Mouse (Mus musculus) CD8-positive naive resting alpha-beta T cell, adult 2 months (primary cell): ENCODE data around the gene Slc10a1.
"Not testable (repeated sequence)": the region's sequence is repeated elsewhere in the genome, so short reads cannot be mapped to it uniquely, and the experiment has no call there.

Experiments
- DNase-seq, 2 experiments: peaks; one replicate each; pipeline ENCODE4 v3.0.0; 2022; ENCODE audit warnings: low read depth in 2 of 2, low spot score in 2 of 2

Gene Slc10a1

DNA sequence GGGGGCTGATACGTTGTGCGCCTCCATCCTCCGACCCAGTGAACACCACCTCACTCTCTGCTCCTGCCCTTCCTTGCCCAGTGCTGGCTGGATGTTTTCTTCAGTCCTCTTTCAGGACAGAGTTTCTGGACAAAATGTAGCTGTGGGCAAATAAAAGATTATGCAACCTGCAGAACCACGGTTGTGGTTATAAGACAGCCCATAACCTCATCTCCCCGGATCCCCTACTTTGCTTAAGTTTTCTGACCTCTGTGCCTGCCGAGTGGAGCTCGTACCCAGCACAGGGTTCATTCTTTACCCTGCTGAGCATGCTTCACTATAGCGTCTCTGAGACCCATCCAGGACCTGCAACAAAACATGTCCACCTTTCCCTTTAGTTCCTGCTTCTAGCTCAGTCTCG, 587 bp downstream of the Slc10a1 start:
- DNase-seq = no peak

DNA sequence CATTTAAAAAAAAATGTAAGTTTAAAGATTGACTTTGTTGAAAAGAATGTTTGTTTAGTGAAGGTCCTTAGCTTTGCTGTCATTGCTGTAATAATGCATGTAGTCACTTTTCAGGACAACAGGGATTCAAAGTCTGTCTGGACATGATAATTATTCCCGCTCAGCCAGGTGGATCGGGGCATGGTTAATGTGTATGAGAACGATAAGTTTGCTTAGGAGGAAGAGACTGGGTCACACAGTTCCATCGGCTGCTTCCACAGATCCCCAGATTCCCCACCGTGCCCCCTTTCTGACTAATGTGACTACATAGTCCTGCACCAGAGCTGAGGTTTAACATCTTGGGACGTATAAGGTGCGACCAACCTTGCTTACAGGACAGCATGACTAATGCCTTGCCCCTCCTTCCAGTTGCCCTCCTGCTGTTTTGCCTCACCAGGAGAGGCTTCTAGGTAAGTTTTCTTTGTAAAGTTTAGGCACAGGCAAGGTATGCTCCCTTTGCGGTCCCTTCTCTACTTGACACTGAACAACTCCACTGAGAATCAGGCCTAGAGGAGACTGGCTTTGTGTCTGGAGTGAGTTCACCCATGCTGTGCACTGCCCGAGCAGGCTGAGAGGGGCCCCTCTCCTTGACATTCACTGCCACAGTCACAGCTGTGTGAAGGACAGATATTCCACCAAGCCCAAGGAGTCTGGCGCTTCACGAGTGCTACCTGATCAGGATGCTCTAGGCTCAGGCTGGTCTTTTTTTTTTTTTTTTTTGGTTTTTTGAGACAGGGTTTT, 2.3 kb downstream of the Slc10a1 start:
- DNase-seq = no peak

DNA sequence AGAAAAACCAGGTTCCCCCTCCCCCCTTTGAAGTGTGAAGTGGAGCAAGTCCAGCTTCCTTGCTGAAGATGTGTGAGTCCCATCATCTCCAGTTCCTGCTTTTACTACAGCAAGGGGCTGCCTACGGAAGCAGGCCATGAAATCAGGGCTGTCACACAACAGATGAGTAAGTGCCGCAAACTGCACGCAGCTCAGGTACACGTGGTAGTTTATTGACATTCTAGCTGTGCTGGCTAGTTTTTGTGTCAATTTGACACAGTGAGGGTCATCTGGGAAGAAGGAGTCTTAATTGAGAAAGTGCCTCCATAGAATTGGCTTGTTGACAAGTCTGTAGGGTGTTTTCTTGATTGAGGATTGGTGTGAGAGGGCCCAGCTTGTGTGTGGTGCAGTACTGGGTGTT, 5.9 kb downstream of the Slc10a1 start:
- no peak for DNase-seq

DNA sequence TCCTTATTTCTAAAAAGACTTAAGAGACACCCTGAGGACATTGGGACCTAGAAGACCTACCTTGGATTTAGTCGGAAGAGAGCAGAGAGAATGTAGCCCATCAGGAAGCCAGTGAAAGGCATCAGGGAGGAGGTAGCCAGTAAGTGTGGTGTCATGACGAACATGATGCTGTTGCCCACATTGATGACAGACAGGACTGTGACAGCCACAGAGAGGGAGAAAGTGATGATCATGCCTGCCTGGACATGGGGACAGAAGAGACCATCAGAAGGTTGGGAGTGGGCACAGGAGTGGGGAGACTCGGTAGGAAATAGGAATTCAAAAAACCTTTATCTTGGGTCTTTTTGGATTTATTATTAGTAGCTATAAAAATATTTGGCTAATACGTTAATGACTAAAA, 10.5 kb downstream of the Slc10a1 start:
- DNase-seq = no peak

DNA sequence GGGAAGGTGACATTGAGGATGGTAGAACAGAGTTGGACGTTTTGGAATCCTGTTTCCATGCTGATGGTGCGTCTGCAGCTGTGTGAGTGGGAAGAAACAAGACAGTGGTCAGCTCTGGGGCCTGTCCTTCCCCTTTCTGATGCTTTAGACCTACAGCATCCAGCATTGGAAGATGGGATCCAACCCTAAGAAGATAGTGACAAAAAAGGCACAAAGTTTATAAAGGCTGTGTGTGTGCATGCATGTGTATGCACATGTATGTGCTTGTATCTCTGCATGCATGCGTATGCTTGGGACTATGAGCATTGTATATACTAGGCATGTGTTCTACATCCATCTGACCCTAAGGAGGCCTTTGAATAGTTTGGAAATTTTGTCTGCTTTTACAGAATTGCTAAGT, 12.5 kb downstream of the Slc10a1 start:
- DNase-seq = no peak

DNA sequence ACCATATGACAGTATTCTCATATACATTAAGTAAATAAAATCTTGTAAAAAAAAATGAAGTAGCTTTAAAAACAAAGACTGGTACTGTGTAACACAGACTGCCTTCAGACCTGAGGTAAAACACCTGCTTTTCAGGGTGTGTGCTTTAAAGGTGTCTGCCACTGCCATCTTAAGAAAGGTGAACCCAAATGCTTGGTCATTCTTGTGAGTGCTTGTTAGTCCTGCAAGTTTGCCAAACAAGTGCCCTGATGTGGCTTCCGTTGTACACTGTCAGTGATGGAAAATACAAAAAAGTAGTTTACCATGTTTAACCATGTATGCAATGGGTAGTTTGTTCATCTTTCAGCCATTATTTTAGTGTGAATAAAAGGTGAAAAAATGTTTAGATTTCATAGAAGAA, 16.0 kb downstream of the Slc10a1 start:
- DNase-seq = no peak

DNA sequence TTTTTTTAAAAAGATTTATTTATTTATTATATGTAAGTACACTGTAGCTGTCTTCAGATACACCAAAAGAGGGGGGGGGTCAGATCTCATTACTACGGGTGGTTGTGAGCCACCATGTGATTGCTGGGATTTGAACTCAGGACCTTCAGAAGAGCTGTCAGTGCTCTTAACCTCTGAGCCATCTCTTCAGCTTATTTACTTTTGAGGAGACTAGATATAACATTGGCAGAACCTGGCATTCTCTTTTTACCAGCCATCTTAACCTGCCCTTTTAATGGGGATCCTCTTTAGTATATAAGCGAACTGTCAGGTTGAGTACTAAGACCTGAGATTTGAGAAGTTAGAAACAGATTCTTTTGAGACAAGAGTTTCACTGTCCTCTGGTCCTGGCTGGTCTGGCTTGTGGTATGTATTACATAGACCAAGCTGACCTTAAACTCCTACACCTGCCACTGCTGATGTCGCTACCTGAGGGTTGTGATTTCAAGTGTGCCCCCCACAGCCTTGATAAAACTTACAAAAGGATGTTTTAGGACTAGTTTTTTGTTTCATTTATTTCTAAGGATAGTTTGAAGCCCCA, 16.8 kb downstream of the Slc10a1 start:
- no peak for DNase-seq

DNA sequence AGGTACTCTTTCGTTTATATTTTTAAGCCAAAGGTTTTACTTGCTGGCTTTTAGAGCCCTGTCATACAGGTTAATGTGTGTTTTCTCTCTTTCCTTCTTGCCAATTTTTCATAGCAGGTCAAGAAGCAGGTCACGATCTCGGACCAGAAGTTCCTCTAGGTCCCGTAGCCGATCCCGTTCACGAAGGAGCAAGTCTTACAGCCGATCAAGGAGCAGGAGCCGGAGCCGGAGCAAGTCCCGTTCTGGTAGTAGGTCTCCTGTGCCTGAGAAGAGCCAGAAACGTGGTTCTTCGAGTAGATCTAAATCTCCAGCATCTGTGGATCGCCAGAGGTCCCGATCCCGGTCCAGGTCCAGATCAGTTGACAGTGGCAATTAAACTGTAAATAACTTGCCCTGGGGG, 18.9 kb downstream of the Slc10a1 start:
- not testable (repeated sequence) for DNase-seq

DNA sequence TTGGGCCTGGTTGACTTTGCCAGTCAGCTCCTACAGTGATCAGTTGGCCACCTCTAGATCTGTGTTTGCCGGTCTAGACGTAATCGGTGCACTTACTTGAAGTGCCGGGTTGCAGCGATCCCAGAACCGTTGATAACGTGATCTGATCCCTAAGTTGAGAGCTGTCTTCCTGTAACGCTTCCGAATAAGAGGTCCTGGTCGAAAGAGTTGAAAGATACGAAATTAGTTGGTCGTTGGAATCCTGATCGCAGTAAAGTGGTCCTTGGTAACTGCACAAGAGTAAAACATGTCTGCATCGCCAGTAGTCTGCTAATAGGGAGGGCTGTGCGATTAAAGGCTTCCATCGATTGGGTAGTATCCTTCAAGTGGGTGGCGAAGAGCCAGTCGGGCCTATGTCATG, 20.3 kb downstream of the Slc10a1 start:
- DNase-seq = no peak

DNA sequence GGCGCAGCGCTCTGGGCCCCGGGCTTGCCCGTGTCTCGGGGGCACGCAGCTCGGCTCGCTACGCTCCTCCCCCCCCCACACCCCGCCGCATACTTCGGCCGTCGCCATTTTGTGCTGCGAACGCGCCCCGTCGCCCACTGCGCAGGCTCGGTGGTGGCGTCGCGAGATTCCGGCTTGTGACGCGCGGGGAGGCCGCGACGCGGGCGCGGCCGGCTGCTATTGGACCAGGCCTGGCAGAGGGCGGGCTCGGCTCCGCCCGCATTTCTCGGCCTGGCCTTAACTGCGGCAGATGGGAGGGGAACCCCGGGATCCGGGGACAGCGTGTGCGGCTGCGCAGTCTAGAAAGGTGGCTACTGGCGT, 22.5 kb downstream of the Slc10a1 start:
- peak; percentile 95 to 96 for DNase-seq

DNA sequence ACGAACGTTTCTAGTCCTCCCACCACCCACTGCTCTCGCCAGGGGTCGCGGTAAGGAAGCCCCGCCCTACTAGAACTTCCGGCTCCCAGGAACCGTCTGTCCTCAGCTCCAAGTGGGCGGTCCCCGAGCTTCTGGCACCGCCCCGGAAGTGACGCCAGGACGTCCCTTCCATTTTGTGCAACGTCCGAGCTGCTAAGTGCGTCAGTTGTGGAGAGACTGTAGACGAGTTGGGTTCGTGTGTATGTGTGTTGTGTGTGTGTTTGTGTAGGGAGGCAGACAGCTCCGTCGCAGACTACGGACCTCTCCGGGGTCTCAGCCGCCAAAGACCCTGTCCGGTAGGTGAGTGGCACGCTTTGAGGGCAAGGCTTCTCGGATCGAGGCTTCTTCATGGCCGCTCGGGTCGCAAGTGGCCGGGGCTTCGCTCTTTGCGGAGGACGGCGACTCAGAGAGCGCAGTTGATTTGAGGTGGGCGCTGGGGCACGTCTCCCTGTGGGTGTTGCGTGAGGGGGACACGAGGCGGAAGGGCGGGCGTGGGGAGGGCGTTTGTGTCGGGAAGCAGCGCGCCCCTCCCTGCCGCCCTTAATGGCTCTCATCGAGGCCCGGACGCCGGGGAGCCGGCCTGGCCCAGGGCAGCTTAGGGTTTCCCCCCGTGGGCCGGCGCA, 23.0 kb downstream of the Slc10a1 start, which contains the start of gene Srsf5:
Gene Srsf5 (plus strand): TSS at position 171 of the 662 bp plus-strand sequence.
- peak; percentile 97 to 99 for DNase-seq

DNA sequence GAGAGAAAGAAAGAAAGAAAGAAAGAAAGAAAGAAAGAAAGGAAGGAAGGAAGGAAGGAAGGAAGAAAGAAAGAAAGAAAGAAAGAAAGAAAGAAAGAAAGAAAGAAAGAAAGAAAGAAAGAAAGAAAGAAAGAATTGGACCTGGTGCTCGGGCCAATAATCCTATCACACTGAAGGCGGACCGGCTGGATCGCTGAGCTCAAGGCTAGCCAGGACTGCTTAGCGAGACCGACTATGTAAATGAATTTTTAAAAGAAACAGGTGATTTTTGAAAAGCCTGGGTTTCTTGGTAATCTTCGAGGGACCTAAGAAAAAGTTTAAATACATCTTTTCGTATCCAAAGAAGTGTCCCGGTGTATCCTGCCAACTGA, 23.6 kb downstream of the Slc10a1 start:
- not testable (repeated sequence) for DNase-seq

DNA sequence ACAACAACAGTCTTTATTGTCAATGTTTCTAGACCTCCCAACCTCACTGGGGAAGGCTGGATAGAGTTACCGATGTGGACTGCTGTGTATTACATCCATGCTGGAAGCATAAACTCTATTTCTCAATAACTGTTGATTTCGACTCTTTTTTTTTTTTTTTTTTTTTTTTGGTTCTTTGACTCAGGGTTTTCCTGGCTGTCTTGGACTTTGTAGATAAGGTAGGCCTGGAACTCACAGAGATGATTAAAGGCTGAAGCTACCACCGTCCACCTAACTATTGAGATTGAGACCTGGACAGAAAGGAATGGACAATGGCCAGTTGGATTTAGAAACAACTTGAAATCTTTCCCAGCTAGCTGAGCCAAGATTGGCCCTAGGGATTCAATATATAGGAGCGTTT, 24.3 kb downstream of the Slc10a1 start:
- DNase-seq = no peak

DNA sequence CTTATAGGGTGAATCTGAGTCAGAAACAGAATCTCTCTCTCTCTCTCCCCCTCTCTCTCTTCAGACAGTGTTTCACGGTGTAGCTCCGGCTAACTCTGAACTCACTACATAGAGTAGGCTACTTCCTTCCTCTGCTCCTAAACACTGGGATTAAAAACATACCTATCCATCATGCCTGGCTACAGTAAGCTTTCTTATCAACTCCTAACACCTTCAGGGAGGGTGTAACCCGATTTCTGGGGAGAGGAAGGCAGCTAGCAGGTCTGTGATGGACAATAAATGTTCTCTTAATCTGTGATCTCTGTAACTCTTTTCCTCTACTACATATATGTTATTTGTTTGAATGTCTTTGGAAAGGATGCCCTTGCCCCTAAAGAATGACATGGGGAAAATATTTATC, 25.1 kb downstream of the Slc10a1 start:
- DNase-seq = no peak

DNA sequence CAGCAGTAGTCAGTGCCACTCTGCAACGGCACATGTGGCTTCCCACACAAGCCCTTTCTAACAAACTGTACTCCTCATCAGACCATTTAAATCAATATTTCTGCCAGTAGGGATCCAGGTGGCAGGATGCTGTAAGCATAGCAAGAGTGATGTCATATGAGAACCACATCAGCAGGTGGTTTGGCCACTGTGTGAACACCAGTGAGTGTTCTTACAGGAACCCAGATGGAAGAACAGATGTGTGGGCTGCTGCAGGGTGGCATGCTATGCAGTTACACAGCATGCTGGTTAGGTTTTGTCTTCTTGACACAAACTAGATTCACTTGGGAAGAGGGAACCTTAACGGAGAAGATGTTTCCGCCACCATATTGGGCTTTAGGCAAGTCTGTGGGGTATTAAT, 26.6 kb downstream of the Slc10a1 start:
- DNase-seq = no peak

DNA sequence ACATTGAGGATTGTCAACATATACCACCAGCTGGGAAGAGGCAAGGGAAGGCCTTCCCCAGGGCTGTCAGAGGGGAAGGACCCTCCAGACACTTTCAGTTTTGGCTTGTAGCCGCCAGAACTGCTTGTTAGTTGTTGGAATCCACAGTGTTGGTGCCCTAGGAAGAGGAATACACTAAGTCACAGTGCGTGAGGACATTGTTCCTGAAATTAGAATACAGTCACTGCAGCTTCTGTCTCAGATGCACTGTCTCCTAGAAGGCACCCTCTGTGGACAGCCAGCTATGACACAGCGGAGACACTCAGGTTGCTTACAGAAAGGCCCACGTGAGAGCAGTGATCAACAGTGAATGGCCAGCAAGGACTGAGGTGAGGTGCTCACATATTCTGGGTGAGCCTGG, 29.3 kb downstream of the Slc10a1 start:
- DNase-seq = no peak

DNA sequence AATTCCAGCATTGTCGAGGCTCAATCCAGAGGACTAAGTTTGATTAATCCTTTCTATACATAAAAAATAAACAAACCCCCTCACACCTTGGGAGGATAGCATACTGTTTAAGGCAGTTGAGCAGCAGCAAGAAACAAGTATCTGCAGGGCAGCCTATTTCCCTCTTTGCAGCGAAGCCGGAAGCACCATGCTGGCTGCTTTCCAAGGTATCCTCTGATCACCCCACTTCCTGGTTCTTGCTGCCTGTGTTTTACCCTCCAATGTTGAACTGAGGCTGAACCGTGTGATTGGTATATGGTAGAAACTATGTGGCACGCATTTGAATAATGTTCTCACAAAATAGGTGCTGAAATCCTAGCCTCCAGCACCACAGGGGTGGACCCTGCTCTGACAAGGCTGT, 29.9 kb downstream of the Slc10a1 start:
- DNase-seq = peak; percentile 63 to 73

DNA sequence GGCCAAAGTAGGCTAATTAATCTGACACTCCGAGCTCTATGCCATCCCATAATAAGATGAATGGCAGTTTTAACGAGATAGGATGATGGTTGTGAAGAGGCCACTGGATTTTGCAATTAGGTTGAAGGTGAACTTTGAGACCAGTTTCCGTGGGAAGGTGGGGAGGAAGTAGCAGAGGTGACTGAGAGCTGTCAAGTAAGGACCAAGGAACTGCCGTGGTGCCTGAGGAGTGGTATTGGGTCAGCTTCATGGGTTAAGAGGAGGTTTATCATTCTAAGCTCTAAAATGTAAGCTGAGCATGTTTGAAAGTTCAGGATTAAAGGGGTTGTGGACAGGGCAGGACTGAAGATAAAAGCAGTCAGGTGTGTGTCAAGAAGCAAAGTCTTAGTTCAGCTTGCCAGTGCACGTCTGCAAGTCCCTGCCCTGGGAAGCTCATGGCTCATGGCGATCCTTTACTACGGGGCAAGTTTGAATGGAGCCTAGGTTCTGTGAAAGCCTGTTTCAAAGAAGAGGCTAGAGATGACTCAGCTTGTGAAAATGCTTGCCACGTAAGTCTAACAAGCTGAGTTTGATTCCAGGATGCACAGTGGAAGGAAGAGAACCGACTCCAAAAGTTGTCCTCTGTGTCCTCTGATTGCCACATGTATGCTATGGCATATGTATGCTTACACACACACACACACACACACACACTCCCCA, 31.0 kb downstream of the Slc10a1 start:
- no peak for DNase-seq

DNA sequence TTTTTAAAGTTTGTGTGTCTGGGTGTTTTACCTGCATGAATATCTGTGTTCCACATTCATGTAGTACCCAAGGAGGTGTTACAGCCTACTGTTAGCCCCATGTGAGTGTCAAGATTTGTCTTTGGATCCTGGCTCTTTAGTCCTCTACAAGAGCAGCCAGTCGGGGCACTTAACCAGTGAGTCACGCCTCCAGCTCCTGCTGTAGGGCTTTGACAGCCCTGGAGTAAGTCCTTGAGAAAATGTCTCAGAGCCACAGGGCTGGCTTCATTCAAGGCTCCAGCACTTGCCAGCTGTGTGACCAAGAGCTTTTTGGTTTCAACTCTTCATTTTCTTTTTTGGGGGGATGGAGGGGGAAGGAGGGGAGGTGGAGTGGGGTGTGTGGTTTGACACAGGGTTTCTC, 31.8 kb downstream of the Slc10a1 start:
- no peak for DNase-seq

DNA sequence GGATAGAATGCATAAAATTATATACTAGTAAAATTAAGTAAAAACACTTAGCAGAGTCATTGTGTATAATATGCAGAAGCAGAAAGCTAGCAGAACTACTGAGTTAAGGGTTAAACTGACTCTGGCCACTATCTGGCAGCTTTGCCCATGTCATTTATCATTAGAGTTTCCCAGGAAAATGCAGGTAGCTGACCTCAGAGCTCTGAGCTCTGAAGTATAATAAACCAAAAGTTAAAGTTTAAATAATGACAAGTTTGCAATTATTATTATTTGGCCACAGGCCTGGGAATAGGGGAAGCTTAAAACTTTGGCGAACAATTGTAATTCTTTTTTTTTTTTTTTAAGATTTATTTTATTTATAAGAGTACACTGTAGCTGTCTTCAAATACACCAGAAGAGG, 35.6 kb downstream of the Slc10a1 start:
- DNase-seq = no peak

DNA sequence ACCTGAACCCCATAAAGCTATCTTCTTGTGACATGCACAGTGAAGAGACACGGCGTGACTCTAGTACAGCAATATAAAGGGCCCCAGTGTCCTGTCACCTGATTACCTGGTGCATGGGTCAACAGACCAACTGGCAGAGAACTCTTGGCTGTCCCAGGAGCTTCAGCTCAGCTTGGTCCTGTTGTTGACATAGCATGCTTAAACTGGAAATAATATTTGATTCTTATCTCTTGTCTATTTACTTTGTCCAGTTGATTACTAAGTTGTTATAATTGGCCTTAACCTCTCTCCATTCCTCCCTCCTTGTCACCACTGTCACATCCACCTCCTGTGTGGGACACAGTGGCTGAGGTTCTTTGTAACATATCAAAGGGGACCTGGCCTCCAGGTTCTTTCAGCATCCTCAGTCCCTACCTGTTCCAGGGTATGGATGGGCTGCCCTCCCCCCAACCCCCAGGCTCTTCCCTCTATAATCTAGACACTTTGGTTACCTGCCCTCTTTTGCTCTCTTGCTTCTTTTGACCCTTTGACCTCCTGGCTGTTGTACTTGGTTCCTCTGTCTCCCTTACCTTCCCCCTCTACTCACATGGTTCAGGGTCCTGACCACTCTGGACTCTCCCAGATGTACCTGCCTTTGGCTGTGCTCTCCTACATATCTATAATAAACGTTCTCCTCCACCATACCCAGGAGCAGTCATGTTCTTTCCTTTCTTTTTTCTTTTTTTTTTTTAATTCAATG, 36.9 kb downstream of the Slc10a1 start:
- DNase-seq = no peak
